Mouse (Mus musculus) v-Abl transformed pro-B cells (cell line): ENCODE data around the gene Slc25a54.

Source experiments
- in situ Hi-C, 2 experiments: fragments of 400-800 bp; cut with MboI; formaldehyde crosslinking; loops; one replicate each; pipeline ENCODE4 v1.15.1; 2025; ENCODE audit not compliant: unreplicated experiment in 2 of 2

Gene Slc25a54

GRCm38 (mm10) chr3:109123531-109123981 is 43.3 kb downstream of the Slc25a54 start:
- in situ Hi-C loops = no loop called here

GRCm38 (mm10) chr3:109124091-109124490 is 43.8 kb downstream of the Slc25a54 start:
- in situ Hi-C loops = no loop called here

- in situ Hi-C loops = no loop called here
Observed at GRCm38 (mm10) chr3:109125531-109125930, 45.3 kb downstream of the Slc25a54 start.

DNA sequence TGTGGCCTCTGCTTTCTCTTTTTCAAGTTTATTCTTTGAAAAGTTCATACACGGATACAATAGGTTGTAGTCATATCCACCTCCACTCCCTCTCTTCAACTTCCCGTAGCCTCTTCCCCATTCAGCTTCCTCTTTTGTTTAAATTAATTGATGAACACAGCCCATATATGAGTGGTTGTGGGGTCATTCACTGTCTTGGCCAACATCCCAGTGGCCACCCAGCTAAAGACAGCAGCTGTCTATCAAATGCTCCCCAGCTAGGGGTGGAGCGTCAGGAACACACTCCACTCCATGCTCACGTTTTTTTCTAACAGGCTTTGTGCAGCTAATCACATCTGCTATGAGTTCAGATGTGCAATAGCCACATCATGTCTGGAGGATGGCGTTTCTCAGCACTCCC is 49.5 kb downstream of the Slc25a54 start:
- in situ Hi-C loops = no loop called here

DNA sequence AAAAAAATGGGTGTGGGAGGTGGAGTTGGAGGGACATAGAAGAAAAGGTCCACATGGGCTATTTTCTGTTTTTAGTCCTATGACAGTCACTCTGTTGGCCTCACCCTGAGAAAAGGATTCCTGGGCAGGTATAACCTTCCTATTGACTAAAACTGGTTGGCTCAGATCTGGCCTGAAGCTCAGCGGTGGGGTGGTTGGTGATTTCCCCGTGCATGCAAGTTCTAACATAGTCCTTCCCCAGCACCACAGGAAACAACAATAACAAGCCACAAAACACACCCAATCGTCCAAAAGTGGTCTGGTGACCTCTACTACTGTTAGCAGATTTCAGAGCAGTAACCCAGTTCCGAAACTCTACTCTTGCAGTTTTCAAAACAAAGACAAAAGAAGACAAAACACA is 52.7 kb downstream of the Slc25a54 start:
- in situ Hi-C loops = no loop called here

DNA sequence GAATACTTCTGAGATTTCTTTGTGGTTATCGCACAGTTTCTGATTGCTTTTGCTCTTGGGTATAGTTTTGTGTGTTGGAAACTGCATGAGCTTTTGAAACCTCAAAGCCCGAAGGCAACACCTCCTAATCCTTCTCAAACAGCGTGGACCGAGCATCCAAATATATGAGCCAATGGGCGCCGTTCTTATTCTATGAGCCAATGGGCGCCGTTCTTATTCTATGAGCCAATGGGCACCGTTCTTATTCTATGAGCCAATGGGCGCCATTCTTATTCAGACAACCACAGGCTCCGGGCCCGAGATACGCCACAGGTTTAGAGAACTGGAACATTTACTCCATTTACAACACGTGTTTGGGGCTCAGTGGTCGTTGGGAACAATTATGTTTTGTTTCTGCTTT is 53.8 kb downstream of the Slc25a54 start:
- in situ Hi-C loops = no loop called here

GRCm38 (mm10) chr3:109135352-109135751 is 55.1 kb downstream of the Slc25a54 start:
- in situ Hi-C loops = no loop called here

DNA sequence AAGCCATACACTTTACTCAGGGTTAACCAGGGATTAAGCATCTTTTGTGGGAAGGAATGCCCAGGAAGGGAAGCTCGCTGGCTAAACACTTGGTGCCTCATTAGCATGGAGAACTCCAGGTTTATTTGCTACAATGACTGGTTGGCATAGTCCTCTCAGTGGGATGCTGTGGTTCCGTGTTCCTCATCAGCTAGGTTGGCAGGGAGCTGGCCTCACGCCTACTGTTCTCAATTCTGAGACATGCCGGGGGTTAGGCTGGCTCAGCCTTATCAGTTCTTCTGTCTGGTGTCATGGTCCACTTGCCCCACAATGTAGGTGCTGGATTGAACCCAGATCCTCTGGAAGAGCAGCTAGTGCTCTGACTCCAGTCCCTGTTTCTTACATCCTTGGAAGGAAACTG is 72.3 kb downstream of the Slc25a54 start:
- in situ Hi-C loops = no loop called here

DNA sequence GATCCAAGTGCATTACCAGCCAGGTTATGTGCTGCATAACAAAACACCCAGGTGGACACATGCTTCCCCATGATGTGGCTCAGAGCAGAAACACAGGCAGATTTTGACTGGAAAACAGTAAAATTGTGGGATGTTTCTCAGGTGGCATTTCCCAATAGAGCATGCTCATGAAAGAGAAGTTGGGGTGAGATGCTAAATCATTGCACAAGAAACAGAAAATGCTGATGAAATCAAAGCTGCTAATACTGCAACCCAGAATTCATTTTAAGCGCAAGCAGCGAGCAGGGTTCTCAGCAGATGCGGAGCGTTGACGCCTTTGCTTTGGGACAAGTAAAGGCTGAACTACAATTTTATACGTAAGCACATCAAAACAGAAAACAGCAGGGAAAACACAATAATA is 73.1 kb downstream of the Slc25a54 start:
- in situ Hi-C loops = no loop called here

- in situ Hi-C loops = no loop called here
Observed at GRCm38 (mm10) chr3:109155926-109156669, 75.8 kb downstream of the Slc25a54 start.

DNA sequence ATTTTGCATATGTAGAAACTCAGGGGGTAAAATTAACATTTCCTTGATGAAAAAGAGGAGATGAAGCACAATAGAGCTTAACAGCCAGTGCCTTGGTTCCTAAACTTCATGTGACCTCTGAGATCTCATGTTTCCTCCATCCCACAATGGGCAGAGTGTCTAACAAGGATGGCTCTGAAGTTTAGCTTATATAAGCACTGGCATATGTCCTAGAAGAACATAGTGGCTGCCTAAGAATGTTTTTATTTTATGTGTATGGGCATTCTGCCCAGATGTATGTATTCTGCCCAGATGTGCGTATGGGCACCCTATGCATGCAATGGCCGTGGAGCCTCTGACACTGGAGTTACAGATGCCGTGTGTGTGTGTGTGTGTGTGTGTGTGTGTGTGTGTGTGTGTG is 77.2 kb downstream of the Slc25a54 start:
- in situ Hi-C loops = no loop called here

DNA sequence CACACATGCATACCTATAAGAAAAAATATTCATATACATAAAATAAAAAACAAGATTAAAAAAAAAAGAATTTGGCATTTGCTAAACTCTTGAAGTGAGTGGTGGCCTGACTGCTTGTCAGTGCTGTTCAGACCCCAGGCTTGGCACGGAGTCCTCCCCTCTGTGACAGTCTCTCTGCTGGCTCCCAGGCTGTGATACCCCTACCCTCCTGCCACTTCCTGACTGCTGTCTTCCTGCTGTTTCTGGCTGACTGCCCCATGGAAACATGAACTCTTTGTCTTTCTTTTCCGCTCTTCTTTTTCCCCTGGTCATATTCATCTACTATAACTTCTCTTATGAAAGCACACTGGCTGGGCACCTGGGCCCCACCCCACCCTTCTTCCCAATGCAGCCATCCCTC is 83.8 kb downstream of the Slc25a54 start:
- in situ Hi-C loops = no loop called here

DNA sequence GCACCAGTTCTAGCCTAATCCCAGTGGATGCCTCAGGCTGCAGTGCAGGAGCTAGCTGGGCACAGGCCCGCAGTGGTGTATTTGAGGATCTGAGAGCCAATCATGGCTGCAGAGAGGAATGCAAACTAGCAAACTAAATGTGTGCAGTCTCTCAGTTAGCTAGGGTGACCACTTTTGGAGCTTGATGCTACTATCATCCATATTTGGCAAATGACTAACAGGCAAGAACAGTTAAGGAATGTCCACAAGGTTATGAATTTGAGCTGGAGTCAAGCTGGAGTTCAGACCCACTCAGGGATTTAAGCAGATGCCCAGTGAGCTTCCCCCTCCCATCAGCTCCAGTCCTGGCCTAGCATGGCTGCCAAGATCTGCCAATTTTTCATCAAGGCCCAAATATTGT is 84.4 kb downstream of the Slc25a54 start:
- in situ Hi-C loops = no loop called here

DNA sequence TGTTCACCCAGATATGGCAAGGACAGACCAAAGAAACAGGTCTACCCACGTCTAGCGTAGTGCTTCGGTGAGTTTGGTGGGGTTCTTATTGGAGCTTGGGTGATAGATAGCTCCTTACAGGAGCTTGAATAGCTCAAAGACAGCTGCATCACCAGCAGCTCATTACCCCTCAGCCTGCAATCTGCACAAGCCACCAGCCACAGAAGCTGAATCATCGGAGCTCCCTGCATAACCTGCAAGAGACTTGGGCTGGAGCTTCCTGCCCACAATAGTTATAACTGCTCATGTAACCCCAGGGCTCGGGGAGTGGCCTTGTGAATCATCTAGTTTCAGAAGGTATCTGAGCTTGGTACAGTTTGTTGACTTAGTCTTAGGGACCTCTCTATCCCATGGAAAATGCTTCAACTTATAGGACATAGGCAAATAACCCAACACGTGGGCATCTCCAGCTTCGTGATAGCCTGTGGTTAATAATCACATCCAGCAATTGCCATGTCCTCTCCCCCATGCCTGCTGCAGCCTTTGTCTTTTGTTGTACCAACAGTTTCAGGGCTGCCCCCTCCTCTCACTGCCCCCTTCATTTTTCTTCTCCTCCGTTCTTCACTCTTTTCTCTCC is 85.1 kb downstream of the Slc25a54 start:
- in situ Hi-C loops = no loop called here
